Mouse (Mus musculus) activated CD4-positive, CD25-positive, alpha-beta regulatory T cell (primary cell): ENCODE data around the gene Abhd15. TPM values are rescaled to one million over a fixed set of nuclear protein-coding genes. Genes with fewer than 3 reads are reported as not detected.

Experiments
- polyA plus RNA-seq, 2 experiments: library from polyadenylated mRNA; unstranded; fragments of 100-300 nt; shearing (Covaris generic); gene quantifications; one replicate each; pipeline ENCODE4 v1.2.1; 2017

The Abhd15 gene
- 1 to 10 TPM; 2.1 to 2.2 TPM for polyA plus RNA-seq

GRCm38 (mm10) chr11:77514832-77515636, at the start of gene Abhd15:
Gene Abhd15 (plus strand): TSS chr11:77515121.

GRCm38 (mm10) chr11:77489591-77490235, 25.2 kb upstream of the Abhd15 start, which contains the start of gene Ankrd13b:
Gene Ankrd13b (minus strand): TSS chr11:77489678.

GRCm38 (mm10) chr11:77493512-77494343, 21.2 kb upstream of the Abhd15 start, which contains the start of gene Git1:
Gene Git1 (plus strand): TSS chr11:77493562.

GRCm38 (mm10) chr11:77515637-77516552, 974 bp downstream of the Abhd15 start, which contains the start of gene Trp53i13:
Gene Trp53i13 (minus strand): TSS chr11:77515980.

GRCm38 (mm10) chr11:77519043-77519442, 4.1 kb downstream of the Abhd15 start, which contains the start of gene Gm10392:
Gene Gm10392 (minus strand): TSS chr11:77519198.

Other genes with a start within 250 kb of the Abhd15 start
- gene Coro6, start 52.7 kb upstream of the Abhd15 start, polyA plus RNA-seq, result not detected
- gene Ankrd13b, start 25.4 kb upstream of the Abhd15 start, polyA plus RNA-seq, result 1 to 10 TPM; 4.5 to 7.2 TPM
- 10 to 100 TPM; 31.3 to 38.8 TPM for gene Git1, start 21.6 kb upstream of the Abhd15 start, polyA plus RNA-seq
- gene Trp53i13, start 859 bp downstream of the Abhd15 start, polyA plus RNA-seq, result 10 to 100 TPM; 31.8 to 46.2 TPM
- under 1 TPM; 0.20 to 0.82 TPM for gene Gm10392, start 4.1 kb downstream of the Abhd15 start, polyA plus RNA-seq
- 1 to 10 TPM; 6.3 to 8.0 TPM for gene Taok1, start 92.7 kb downstream of the Abhd15 start, polyA plus RNA-seq
- gene Nufip2, start 171.0 kb downstream of the Abhd15 start, polyA plus RNA-seq, result 10 to 100 TPM; 41.5 to 46.1 TPM
- gene Cryba1, start 210.2 kb downstream of the Abhd15 start, polyA plus RNA-seq, result under 1 TPM in 1 of 2 experiments, not detected in 1; 0.37 TPM
- 10 to 100 TPM; 15.8 to 56.3 TPM for gene Myo18a, start 248.1 kb downstream of the Abhd15 start, polyA plus RNA-seq